Mouse (Mus musculus) ES-Bruce4 (cell line): ENCODE measurements around the gene Gjc1.

ENCODE experiments used
- CTCF ChIP-seq: IDR thresholded peaks from one replicate; pipeline ENCODE4 v1.8.1; 2011; ENCODE audit warnings: low read depth, low read length
- EP300 ChIP-seq: IDR thresholded peaks from 2 replicates; pipeline ENCODE4 v1.6.1; 2011; ENCODE audit warnings: low read depth, low read length; ENCODE audit not compliant: insufficient read depth
- POLR2A ChIP-seq: IDR thresholded peaks from one replicate; pipeline ENCODE4 v1.8.1; 2011; ENCODE audit warnings: low read length; ENCODE audit not compliant: insufficient read depth

GRCm38 (mm10) chr11:102773713-102774611 is 45.5 kb downstream of the Gjc1 start:
- no peak for TF ChIP-seq POLR2A
- peak; percentile 98 for TF ChIP-seq CTCF
- TF ChIP-seq EP300, result 0 out of 2 replicates have a peak, but pooled peaks have one; percentile 26
